Mouse (Mus musculus): Measurements from ENCODE around the gene Sult2a4. TPM values are rescaled to one million over a fixed set of nuclear protein-coding genes. Genes with fewer than 3 reads are reported as not detected.
"Not testable (repeated sequence)": the region's sequence is repeated elsewhere in the genome, so short reads cannot be mapped to it uniquely, and the experiment has no call there.

The Sult2a4 gene
- polyA plus RNA-seq (2016; fragmentation: Nextera tagmentation; extraction: Ambion mirVana): not detected in 2 replicates

DNA sequence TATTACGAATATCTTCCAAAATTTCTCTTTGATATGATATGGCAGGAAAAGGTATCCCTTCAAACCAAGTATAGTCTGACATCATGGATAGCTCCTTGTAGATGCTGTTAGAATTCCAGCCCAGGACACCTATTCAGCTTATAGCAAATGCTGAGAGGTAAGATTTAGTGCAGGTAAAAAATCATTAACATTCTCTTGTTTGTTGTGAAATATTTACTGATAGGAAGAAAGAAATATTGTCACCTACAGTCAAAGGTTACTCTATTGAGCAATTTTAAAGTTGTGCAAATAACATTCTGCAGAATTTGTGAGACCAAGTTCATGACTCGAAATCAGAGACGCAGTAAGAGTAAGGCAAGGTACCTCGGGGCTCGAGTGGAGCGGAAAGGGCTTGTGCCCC lies at the start of gene Sult2a4:
Sult2a4 (minus strand) TSS at position 101 of the 400 bp plus-strand sequence.
- H3K36me3 ChIP-seq; H3K27ac ChIP-seq (ENCODE audit: poor library complexity, severe bottlenecking); H3K27me3 ChIP-seq (replicated peaks); H3K4me1 ChIP-seq (replicated peaks); H3K9me3 ChIP-seq (replicated peaks); ATAC-seq (ENCODE audit: insufficient number of reproducible peaks, low FRiP score); H3K4me2 ChIP-seq; H3K9ac ChIP-seq; H3K4me3 ChIP-seq: not testable (repeated sequence)
- WGBS: 82% methylated on average over 6 of the region's 6 CpGs

DNA sequence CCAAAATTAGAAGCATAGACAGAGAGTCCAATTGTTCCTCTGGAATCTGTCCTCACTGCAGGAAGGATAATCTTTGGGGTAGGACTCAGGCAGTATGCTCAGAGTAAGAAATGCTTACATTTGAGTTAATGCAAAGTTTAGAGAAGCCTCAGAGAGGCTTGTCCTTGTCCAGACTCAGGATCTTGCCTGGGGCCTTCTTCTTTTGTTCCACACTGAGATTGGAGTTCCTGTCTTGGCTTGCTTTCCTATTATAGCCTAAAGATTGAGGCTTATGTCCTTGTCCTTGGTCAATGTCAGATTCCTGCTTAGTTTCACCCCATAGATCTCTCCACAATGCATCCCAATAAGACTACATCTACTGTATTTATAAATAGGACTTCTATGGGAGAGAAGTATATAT lies 41.4 kb upstream of the Sult2a4 start:
- not testable (repeated sequence) for H3K36me3 ChIP-seq; H3K27me3 ChIP-seq (replicated peaks); H3K27ac ChIP-seq (ENCODE audit: poor library complexity, severe bottlenecking); H3K4me2 ChIP-seq; H3K4me3 ChIP-seq; ATAC-seq (ENCODE audit: insufficient number of reproducible peaks, low FRiP score); H3K4me1 ChIP-seq (replicated peaks); H3K9ac ChIP-seq
- H3K9me3 ChIP-seq (replicated peaks): peaks cover 14% of the 10 kb centered on the region

DNA sequence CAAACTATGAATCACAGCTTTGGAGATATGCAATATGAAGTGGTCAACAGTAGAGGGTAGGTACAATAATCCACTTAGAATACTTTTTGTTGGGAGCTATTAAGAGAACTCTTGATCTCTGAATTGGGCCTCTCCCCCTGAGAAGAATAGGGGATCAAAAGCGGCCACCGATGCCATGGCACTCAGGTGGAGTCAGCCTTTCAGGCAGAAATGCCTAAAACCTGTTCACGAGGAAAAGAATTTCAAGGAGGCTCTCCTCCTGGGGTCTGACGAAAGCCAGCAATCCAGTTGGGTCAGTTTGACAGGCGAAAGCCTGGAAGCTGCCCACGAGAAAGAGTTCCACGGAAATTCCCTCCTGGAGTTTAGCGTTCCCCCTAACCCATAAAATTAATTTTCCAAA lies 23.7 kb upstream of the Sult2a4 start:
- Histone ChIP-seq H3K27ac (ENCODE audit: poor library complexity, severe bottlenecking) (no peak overlapping the region), H3K4me1 (replicated peaks) (no peaks in the 10 kb centered on the region), H3K4me2 (no peak overlapping the region), H3K36me3 (no peaks in the 10 kb centered on the region), H3K9me3 (replicated peaks) (peaks cover 17% of the 10 kb centered on the region), H3K27me3 (replicated peaks) (no peaks in the 10 kb centered on the region), H3K4me3 (no peak overlapping the region), H3K9ac (no peak overlapping the region)
- WGBS: 63% methylated on average over 8 of the region's 8 CpGs
- ATAC-seq (ENCODE audit: insufficient number of reproducible peaks, low FRiP score): no peak

DNA sequence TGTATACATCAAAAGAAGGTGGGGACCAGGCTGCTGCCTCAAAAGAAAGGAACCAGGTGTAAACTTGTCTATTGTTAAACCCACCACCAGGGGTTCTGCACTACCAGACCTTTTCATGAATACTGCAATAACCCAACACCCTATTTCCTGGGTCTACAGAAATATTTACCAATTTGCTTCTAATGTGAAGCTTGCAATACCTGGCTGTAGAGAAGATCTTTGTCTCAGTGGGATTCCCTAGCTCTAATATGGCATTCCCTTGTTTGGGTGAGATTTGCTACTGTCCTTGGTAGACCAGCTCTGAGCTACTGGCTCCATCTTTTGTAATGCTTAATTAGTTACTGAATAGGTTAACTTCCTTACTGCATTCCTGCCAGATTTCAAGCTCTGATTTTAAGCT lies 21.3 kb upstream of the Sult2a4 start:
- H3K36me3 ChIP-seq; H3K27ac ChIP-seq (ENCODE audit: poor library complexity, severe bottlenecking); H3K27me3 ChIP-seq (replicated peaks); H3K9ac ChIP-seq; ATAC-seq (ENCODE audit: insufficient number of reproducible peaks, low FRiP score); H3K4me2 ChIP-seq; H3K4me1 ChIP-seq (replicated peaks); H3K4me3 ChIP-seq: not testable (repeated sequence)
- peaks cover 11% of the 10 kb centered on the region for H3K9me3 ChIP-seq (replicated peaks)

Other genes with a start within 250 kb of the Sult2a4 start
- gene Sult2a1, start 152.2 kb downstream of the Sult2a4 start, polyA plus RNA-seq (2016; fragmentation: Nextera tagmentation; extraction: Ambion mirVana): not detected in 2 replicates
- gene Sult2a3, start 133.4 kb upstream of the Sult2a4 start, polyA plus RNA-seq (2016; fragmentation: Nextera tagmentation; extraction: Ambion mirVana): not detected in 2 replicates